Mouse (Mus musculus) left cerebral cortex, postnatal 14 days (tissue): ENCODE measurements at regions not wholly inside any gene's neighbourhood (a gene's known extent, or its start where the extent isn't known, plus 50 kb on each side); places are given as distances from the start of the nearest gene placed in this dataset.

Experiments
- DNase-seq, 2 experiments: peaks; one replicate each; pipeline ENCODE4 v3.0.0; 2021 to 2022; ENCODE audit warnings: low spot score in 2 of 2, mixed read lengths in 1 of 2
- intact Hi-C: fragments of 180-260 bp; cut with DNase I; formaldehyde crosslinking; loops from one replicate; pipeline ENCODE4 v1.15.1; 2025

- intact Hi-C loops, result no loop called here
- no peak for DNase-seq
Measured at GRCm38 (mm10) chr3:51111241-51111640, 113.0 kb upstream of the Noct start.

- intact Hi-C loops, result no loop called here
- DNase-seq, result no peak
Measured at GRCm38 (mm10) chr3:51112351-51112750, 111.9 kb upstream of the Noct start.

GRCm38 (mm10) chr3:51115921-51116320 is 108.3 kb upstream of the Noct start:
- intact Hi-C loops, result loop anchor here (5.0 kb wide), 1 partner anchor 199 kb away; no protein-coding TSS in a partner anchor
- DNase-seq, result no peak

GRCm38 (mm10) chr3:51118706-51119105 is 105.5 kb upstream of the Noct start:
- no peak for DNase-seq
- intact Hi-C loops, result loop anchor here (5.0 kb wide), 1 partner anchor 201 kb away; no protein-coding TSS in a partner anchor

GRCm38 (mm10) chr3:51120522-51120921 is 103.7 kb upstream of the Noct start:
- DNase-seq, result no peak
- intact Hi-C loops, result loop anchor here (5.0 kb wide), 1 partner anchor 743 kb away; no protein-coding TSS in a partner anchor

- DNase-seq, result peak; percentile 79 to 85
- intact Hi-C loops, result loop anchor here (5.0 kb wide), 1 partner anchor 745 kb away; no protein-coding TSS in a partner anchor
Measured at GRCm38 (mm10) chr3:51121703-51122540, 102.3 kb upstream of the Noct start.

GRCm38 (mm10) chr3:51122541-51122935 is 101.7 kb upstream of the Noct start:
- intact Hi-C loops, result loop anchor here (5.0 kb wide), 1 partner anchor 745 kb away; no protein-coding TSS in a partner anchor
- no peak for DNase-seq

GRCm38 (mm10) chr3:51127875-51128274 is 96.4 kb upstream of the Noct start:
- intact Hi-C loops, result no loop called here
- no peak for DNase-seq

GRCm38 (mm10) chr3:51128491-51129155 is 95.6 kb upstream of the Noct start:
- no peak for DNase-seq
- intact Hi-C loops, result no loop called here

- DNase-seq, result no peak
- intact Hi-C loops, result no loop called here
Measured at GRCm38 (mm10) chr3:51130709-51131108, 93.5 kb upstream of the Noct start.

- intact Hi-C loops, result no loop called here
- DNase-seq, result no peak
Measured at GRCm38 (mm10) chr3:51131341-51131740, 92.9 kb upstream of the Noct start.

- no peak for DNase-seq
- intact Hi-C loops, result no loop called here
Measured at GRCm38 (mm10) chr3:51132736-51133135, 91.5 kb upstream of the Noct start.

- DNase-seq, result no peak
- intact Hi-C loops, result no loop called here
Measured at GRCm38 (mm10) chr3:51135581-51135980, 88.7 kb upstream of the Noct start.

GRCm38 (mm10) chr3:51137730-51138312 is 86.4 kb upstream of the Noct start:
- intact Hi-C loops, result no loop called here
- no peak for DNase-seq

GRCm38 (mm10) chr3:51145985-51146384 is 78.3 kb upstream of the Noct start:
- no peak for DNase-seq
- intact Hi-C loops, result no loop called here

GRCm38 (mm10) chr3:51150012-51150411 is 74.2 kb upstream of the Noct start:
- intact Hi-C loops, result no loop called here
- DNase-seq, result no peak

- intact Hi-C loops, result no loop called here
- DNase-seq, result no peak
Measured at GRCm38 (mm10) chr3:51151104-51151503, 73.1 kb upstream of the Noct start.

- no peak for DNase-seq
- intact Hi-C loops, result no loop called here
Measured at GRCm38 (mm10) chr3:51155621-51156020, 68.6 kb upstream of the Noct start.

GRCm38 (mm10) chr3:51156386-51157290 is 67.6 kb upstream of the Noct start:
- DNase-seq, result peak; percentile 52 to 68
- intact Hi-C loops, result no loop called here
